Mouse (Mus musculus) kidney, postnatal 4 days (tissue): ENCODE measurements around the gene Aco1.
"Not testable (repeated sequence)": the region's sequence is repeated elsewhere in the genome, so short reads cannot be mapped to it uniquely, and the experiment has no call there.

Experiments used
- DNase-seq, 2 experiments: peaks; one replicate each; pipeline ENCODE4 v3.0.0; 2021; ENCODE audit warnings: mixed read lengths in 2 of 2

The Aco1 gene

DNA sequence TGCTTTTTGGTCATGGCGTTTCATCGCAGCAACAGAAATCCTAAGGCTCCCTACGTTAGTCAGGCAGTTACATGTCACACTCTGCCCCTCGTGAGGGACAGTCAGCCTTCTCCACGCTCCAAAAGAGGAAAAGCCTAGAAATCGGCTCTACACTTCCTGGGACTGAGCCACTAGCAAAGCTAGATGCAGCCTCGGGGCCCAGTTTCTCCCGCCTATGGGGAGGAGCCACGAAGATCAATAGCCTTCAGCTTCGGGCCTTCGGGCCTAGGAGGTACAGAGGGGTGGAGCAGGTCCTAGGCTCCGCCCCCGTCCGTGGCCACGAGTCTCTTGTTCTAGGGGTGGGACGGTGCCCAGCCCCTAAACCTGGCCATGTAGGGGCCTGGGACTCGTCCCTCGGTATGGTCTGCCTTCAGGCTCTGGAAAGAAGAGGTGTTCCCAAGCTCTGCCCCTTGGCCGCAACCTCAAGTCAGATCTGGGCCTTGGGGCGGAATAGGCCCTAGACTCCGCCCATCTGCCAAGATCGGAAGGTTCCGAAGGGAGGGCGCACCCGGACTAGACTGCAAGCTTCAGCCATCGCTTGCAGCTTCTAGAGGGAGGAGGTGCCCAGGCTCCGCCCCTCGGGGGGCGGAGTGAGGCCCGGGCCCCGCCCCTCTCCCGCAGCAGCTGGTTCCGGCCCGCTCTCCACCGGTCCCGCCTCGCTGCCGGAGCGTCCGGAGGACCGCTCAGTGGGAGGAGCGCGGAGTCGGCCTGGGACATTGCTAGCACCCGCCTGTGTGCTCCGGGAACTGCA lies at the start of gene Aco1:
Aco1 (plus strand) TSS at position 339 of the 790 bp plus-strand sequence.
- peak; percentile 94 to 97 for DNase-seq

GRCm38 (mm10) chr4:40094974-40095373 lies 47.9 kb upstream of the Aco1 start:
- DNase-seq = no peak

GRCm38 (mm10) chr4:40102996-40103395 lies 39.9 kb upstream of the Aco1 start:
- DNase-seq = no peak

DNA sequence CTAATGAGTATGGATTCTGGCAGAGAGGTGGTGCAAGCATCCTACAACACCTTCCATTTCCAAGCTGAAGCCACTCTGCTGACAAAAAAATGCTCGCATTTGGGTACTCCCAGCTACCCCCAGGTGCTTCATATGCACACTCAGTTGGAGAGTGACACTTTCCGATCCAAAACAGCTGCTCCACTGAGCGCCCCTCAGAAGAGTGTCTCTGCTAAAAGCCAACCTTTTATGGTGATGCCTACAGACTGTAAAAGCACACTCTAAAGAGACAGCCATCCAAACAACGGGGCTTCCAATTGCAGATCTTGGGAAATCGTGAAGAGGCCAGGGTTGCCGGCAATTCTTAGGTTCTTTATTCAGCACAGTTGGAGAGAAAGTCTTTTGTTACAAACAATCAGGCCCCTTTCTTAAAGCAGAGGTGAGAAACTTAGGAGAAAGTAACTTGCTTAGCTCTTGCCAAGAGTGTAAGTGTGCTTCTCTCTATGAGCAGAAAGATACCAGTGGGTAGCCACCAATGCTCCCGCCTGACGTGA lies 36.8 kb upstream of the Aco1 start:
- DNase-seq = no peak

DNA sequence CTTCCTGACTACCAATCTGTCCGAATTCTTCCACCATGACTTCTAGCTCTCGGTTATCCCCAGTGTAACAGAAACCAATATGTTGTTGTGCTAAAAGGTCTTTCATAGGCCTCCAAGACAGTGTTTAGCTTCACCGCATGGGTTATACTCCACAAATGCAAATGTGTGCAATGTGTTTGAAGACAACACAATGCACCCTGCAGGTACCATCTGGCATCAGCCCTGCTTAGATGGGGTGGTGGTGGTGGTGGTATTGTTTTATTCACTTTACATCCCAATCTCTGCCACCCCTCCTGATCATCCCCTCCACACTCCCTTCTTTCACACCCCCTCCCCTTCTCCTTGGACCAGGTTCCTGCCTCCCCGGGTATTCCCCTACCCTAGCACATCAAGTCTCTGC lies 34.9 kb upstream of the Aco1 start:
- no peak for DNase-seq

- DNase-seq = no peak
Observed at GRCm38 (mm10) chr4:40113173-40113572, 29.7 kb upstream of the Aco1 start.

- no peak for DNase-seq
Observed at GRCm38 (mm10) chr4:40121221-40121620, 21.7 kb upstream of the Aco1 start.

GRCm38 (mm10) chr4:40122291-40122690 lies 20.6 kb upstream of the Aco1 start:
- DNase-seq = not testable (repeated sequence)

DNA sequence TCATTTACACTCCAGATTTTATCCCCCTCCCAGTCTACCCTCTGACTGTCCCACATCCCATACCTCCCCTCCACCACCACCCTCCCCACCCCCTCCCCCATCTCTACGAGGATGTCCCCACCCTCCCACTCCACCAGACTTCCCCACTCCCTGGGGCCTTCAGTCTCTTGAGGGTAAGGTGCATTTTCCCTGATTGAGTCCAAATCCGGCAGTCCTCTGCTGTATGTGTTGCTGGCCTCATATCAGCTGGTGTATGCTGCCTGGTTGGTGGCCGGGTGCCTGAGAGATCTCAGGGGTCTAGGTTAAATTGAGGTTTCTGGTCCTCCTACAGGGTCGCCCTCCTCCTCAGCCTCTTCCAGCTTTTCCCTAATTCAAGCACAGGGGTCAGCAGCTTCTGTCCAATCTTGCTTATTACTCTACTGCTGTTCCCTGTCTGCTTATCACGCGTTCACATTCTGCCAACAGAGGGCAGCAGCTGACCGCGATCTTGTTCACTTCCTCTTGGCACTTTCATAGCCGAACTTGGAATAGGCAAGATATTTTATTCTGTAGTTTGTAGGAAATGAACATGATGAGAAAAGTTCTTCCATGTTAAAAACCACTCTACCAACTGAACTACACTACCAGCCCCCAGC lies 8.3 kb upstream of the Aco1 start:
- DNase-seq = peak; percentile 90 to 91

DNA sequence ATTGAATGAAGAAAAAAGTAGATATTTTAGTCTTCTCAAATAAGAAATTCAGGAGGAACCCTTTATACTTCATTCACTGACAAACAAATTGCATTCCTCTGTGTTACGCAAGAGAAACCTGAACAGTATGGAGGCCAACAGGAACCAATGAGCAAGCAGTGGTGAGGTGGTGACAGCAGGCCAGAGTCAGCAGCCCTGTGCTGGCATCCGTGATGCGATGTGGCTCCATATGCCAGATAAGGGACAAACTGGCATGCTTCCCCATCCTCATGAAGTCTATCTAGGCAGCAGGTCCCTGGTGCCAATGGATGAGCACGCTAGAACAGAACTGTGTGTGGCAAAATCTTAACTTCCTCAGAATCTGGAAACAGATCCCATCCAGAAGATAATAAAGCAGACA lies 6.4 kb upstream of the Aco1 start:
- no peak for DNase-seq

DNA sequence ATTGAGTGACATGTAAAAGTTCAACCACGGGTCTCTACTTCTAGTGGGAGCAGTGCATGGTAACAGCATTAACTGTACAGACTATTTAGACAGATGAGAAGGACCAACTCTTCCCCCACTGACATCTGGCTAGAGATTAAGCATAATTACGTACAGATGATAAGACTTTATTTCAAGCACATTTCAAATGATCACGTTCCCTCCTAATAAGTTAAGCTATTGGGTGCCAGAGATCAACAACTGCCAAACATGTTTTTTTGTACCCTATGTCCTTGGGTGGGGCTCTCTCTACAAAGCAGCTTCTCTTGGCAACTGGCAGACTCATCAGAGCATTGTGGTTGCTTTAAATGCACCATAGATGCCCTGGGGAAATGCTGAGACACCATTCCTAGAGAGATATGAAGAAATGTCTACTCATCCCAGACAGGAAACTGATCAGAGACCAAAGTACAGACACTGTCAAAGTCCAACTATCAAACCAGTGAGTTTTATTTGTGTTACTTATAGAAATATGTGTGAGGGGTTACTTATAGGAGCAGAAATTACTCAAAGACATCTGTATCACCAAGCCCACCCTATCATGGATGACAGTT lies 3.1 kb upstream of the Aco1 start:
- DNase-seq = no peak

GRCm38 (mm10) chr4:40143533-40143871 lies 621 bp downstream of the Aco1 start:
- DNase-seq = no peak

GRCm38 (mm10) chr4:40144543-40144942 lies 1.7 kb downstream of the Aco1 start:
- DNase-seq = no peak

DNA sequence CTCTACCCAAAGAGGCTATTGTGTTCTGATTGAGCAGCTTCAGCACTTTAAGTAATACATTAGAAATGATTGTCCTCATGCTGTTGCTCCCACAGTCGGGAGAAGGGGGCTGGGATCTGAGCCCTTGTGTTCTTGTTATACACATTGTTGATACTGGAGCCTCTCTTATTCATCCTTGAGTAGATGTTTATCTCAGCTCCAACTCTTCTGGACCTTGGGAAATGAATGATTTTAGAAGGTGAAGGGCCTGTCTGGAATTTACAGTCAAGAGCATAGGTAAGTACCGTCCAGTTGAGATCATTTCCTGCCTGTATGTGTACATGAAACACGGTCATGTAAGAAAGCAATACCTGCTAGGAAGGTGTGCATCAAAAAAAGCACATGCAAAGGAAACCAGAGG lies 2.1 kb downstream of the Aco1 start:
- no peak for DNase-seq

- no peak for DNase-seq
Observed at GRCm38 (mm10) chr4:40148281-40148680, 5.4 kb downstream of the Aco1 start.

GRCm38 (mm10) chr4:40150046-40150445 lies 7.2 kb downstream of the Aco1 start:
- no peak for DNase-seq

- DNase-seq = no peak
Observed at GRCm38 (mm10) chr4:40152771-40153170, 9.9 kb downstream of the Aco1 start.

DNA sequence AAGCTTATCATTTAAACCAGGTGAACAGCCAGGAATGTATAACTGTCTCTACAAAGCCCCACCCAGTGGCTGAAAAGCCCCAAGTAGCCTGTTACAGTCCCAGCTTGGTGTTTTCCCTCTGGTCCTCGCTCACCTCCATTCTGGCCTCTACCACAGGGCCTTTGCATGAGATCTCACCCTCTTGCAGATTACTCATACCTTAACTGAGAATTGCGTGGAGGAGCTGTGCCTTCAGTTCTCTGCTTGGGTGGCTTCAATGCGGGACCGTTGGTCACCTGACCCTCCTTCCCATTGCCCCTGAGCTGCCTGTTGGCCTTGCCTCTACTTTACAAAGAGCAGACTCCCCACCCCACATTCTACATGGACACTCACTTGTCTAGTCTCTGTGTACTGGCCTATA lies 10.6 kb downstream of the Aco1 start:
- DNase-seq = no peak

- no peak for DNase-seq
Observed at GRCm38 (mm10) chr4:40154751-40155150, 11.9 kb downstream of the Aco1 start.

DNA sequence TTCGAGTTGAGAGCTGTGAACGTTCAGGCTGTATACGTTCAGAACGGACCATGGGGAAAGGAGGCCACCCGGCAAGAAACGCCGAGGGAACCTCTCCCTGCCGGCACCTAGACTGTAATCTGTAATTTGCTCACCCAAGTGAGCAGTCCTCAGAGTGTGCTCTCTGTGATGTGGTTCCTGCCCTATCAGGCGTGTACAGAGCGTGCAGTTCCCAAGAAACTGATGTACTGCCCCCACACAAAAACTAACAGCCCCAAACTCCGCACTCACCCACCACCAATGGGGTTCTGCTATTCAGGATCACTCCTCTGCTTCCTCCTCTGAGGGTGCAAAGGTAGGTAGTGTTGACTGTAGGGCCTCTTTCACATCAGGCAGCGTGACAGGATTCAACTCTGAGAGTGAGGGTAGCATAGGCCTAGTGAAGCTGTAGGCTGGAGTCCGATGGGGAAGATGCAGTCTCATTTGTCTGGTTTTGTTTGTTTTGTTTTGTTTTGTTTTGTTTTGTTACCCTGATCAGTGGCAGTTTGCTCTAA lies 12.7 kb downstream of the Aco1 start:
- DNase-seq = peak; percentile 19 to 35

GRCm38 (mm10) chr4:40156153-40156552 lies 13.3 kb downstream of the Aco1 start:
- no peak for DNase-seq

- DNase-seq = no peak
Observed at GRCm38 (mm10) chr4:40156582-40157499, 14.0 kb downstream of the Aco1 start.
